Mouse (Mus musculus) lung, postnatal 0 days (tissue): ENCODE data around the gene Cd101.

ENCODE experiments used
- CTCF ChIP-seq: IDR thresholded peaks from 2 replicates; pipeline ENCODE4 v1.5.1; 2016; ENCODE audit warnings: antibody characterized with exemption, mild to moderate bottlenecking
- EP300 ChIP-seq: IDR thresholded peaks from 2 replicates; pipeline ENCODE4 v1.6.1; 2016; ENCODE audit warnings: antibody characterized with exemption, mild to moderate bottlenecking, control low read depth

DNA sequence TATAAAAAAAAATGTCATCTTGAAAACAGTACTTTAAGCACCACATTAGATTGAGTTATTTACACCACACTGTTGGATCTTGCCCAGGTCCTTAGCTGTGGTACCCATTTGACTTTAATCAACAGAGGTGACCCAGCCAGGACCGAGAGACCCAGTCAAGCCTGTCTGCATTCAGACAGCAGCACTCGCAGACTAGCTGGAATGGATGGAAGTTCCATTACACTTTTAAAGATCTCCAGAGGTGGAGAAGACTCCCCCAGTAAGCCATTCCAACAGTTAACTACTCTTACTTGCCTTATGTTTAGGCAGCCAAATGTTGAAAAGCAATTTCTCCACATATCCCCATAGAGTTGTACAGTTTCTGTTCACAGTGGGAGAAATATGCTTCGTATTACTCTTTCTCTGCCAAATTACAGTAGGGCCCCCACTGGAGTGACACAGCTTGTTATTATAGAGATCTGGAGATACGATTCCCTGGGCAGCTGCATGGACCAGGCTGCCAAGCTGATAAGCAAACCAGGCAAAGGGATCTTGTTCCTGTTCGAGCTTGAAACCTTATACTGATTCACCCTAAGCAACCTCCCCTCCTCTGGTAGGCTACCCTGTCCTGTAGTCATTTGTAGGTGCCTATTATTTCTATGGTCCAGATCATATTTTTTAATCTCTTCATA lies 22.1 kb downstream of the Cd101 start:
- TF ChIP-seq CTCF (no peak), EP300 (no peak)
